13 mouse cellular contexts compared by ENCODE assay signal in the genomic region with DNA sequence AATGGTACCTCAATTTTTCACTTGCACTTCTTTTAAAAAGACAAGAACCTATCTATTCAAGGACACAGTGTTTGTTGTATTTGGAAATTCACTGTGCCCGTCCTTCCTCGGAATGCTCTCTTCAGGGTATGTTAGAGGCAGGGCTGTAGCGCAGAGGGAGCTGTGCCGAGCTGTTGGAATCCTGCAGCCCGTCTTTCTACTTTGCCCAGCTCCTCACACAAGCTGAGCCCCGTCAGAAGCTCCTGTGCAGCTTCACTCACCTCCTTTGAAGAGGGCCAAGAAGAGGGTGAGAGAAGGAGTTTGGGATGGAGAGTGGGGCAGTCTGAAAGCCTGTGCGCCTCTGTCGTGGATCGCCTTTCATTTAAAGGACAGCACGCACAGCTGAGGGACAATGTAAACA.
DNase-seq lines count a peak whose midpoint lies in the region; ATAC-seq and TF ChIP-seq lines count a peak whose summit lies in the region.
"Had no signal": no experiment of that assay in that cellular context is flagged by ENCODE, and none has a peak within 500 bp of the region (broad histone marks: within the 10 kb centered on the region; RNA-seq: fewer than 3 reads in every experiment).

No protein-coding gene starts in this region.

- no peak overlapping the region for H3K27ac ChIP-seq in embryonic facial prominence, embryonic 11.5 days (replicated peaks; ENCODE audit: low read depth, low read length)
- no peak overlapping the region; the same call in 1 of the 2 replicates for H3K27ac ChIP-seq in embryonic facial prominence, embryonic 10.5 days (replicated peaks)
- H3K27ac ChIP-seq in lung, embryonic 14.5 days (ENCODE audit: low read depth) = no peak overlapping the region
- no peak overlapping the region for H3K27ac ChIP-seq in limb, embryonic 14.5 days (replicated peaks; ENCODE audit: low read depth, low read length)
- no peak overlapping the region for H3K27ac ChIP-seq in stomach, embryonic 14.5 days (ENCODE audit: low read length)
- H3K27ac ChIP-seq: heart, adult 2 months; liver, embryonic 14.5 days had no signal

- H3K4me2 ChIP-seq in embryonic facial prominence, embryonic 11.5 days (ENCODE audit: low read depth, low read length) = peak overlapping the region; percentile 13; the same call in 1 of the 2 replicates
- peak overlapping the region; percentile 58 for H3K4me2 ChIP-seq in lung, embryonic 14.5 days
- H3K4me2 ChIP-seq in limb, embryonic 14.5 days (replicated peaks; ENCODE audit: low read depth, low read length, severe bottlenecking) = no peak overlapping the region
- H3K4me2 ChIP-seq in stomach, embryonic 14.5 days (replicated peaks; ENCODE audit: low read depth, low read length) = peak overlapping the region; percentile 35

- H3K9ac ChIP-seq in embryonic facial prominence, embryonic 11.5 days (replicated peaks; ENCODE audit: low read length) = no peak overlapping the region
- H3K9ac ChIP-seq in lung, embryonic 14.5 days = peak overlapping the region; percentile 23; the same call in 1 of the 2 replicates
- H3K9ac ChIP-seq in limb, embryonic 14.5 days (ENCODE audit: low read depth, low read length, severe bottlenecking) = no peak overlapping the region
- H3K9ac ChIP-seq in stomach, embryonic 14.5 days (replicated peaks; ENCODE audit: low read depth, low read length) = no peak overlapping the region
- H3K9ac ChIP-seq: liver, embryonic 14.5 days had no signal

- H3K9me3 ChIP-seq in embryonic facial prominence, embryonic 11.5 days (replicated peaks; ENCODE audit: control insufficient read depth, low read length) = no peaks in the 10 kb centered on the region
- H3K9me3 ChIP-seq in embryonic facial prominence, embryonic 10.5 days = no peaks in the 10 kb centered on the region
- H3K9me3 ChIP-seq in lung, embryonic 14.5 days (ENCODE audit: low read depth, low read length) = no peaks in the 10 kb centered on the region
- H3K9me3 ChIP-seq in limb, embryonic 14.5 days (ENCODE audit: control insufficient read depth, low read length) = no peaks in the 10 kb centered on the region
- H3K9me3 ChIP-seq in stomach, embryonic 14.5 days (ENCODE audit: control insufficient read depth, low read depth, low read length) = no peaks in the 10 kb centered on the region
- H3K9me3 ChIP-seq: G1E had no signal

- H3K27me3 ChIP-seq in embryonic facial prominence, embryonic 11.5 days (ENCODE audit: control insufficient read depth, insufficient read depth, low read length) = no peaks in the 10 kb centered on the region
- H3K27me3 ChIP-seq in embryonic facial prominence, embryonic 10.5 days (replicated peaks; ENCODE audit: low read depth, poor library complexity, severe bottlenecking) = no peaks in the 10 kb centered on the region
- no peaks in the 10 kb centered on the region for H3K27me3 ChIP-seq in lung, embryonic 14.5 days (ENCODE audit: insufficient read depth, low read length)
- H3K27me3 ChIP-seq in limb, embryonic 14.5 days (ENCODE audit: control insufficient read depth, insufficient read depth, low read length) = no peaks in the 10 kb centered on the region
- no peaks in the 10 kb centered on the region for H3K27me3 ChIP-seq in stomach, embryonic 14.5 days (ENCODE audit: control insufficient read depth, insufficient read depth, low read length)

- ATAC-seq in embryonic facial prominence, embryonic 11.5 days (replicated peaks; ENCODE audit: insufficient number of reproducible peaks, low FRiP score, low TSS enrichment, low read depth) = no peak
- ATAC-seq in lung, embryonic 14.5 days (ENCODE audit: insufficient read depth) = no peak
- ATAC-seq in limb, embryonic 14.5 days (ENCODE audit: low FRiP score, low read depth) = peak; percentile 23; the same call in 1 of the 2 replicates
- ATAC-seq in stomach, embryonic 14.5 days (ENCODE audit: insufficient number of reproducible peaks, insufficient read depth, low FRiP score, low read depth) = no peak

- no peaks in the 10 kb centered on the region for H3K36me3 ChIP-seq in embryonic facial prominence, embryonic 11.5 days (replicated peaks; ENCODE audit: control insufficient read depth, insufficient read depth, low read depth, low read length)
- no peaks in the 10 kb centered on the region for H3K36me3 ChIP-seq in embryonic facial prominence, embryonic 10.5 days (replicated peaks)
- no peaks in the 10 kb centered on the region for H3K36me3 ChIP-seq in lung, embryonic 14.5 days (ENCODE audit: insufficient read depth)
- H3K36me3 ChIP-seq in limb, embryonic 14.5 days (ENCODE audit: control insufficient read depth, insufficient read depth, low read length) = no peaks in the 10 kb centered on the region
- H3K36me3 ChIP-seq in stomach, embryonic 14.5 days (ENCODE audit: control insufficient read depth, insufficient read depth, low read length) = no peaks in the 10 kb centered on the region

- WGBS in embryonic facial prominence, embryonic 11.5 days = 57% methylated on average over 10 of the region's 10 CpGs
- WGBS in embryonic facial prominence, embryonic 10.5 days = 52% methylated on average over 10 of the region's 10 CpGs
- 24% methylated on average over 10 of the region's 10 CpGs for WGBS in lung, embryonic 14.5 days
- WGBS in limb, embryonic 14.5 days = 57% methylated on average over 10 of the region's 10 CpGs
- 37% methylated on average over 10 of the region's 10 CpGs for WGBS in stomach, embryonic 14.5 days

- TF ChIP-seq CTCF in lung, embryonic 14.5 days (IDR thresholded peaks at IDR 0.05; ENCODE audit: low read depth) = no peak

- DNase-seq in embryonic facial prominence, embryonic 11.5 days (ENCODE audit: low spot score) = no peak
- DNase-seq in embryonic facial prominence, embryonic 10.5 days (ENCODE audit: low spot score) = no peak
- peak; percentile 50 for DNase-seq in lung, embryonic 14.5 days
- DNase-seq in lung, adult 18-20 months = no peak
- no peak for DNase-seq in limb, embryonic 14.5 days (ENCODE audit: low spot score)
- no peak for DNase-seq in left cerebral cortex, postnatal 14 days (ENCODE audit: low spot score in 2 of 2)
- DNase-seq in urinary bladder, postnatal 4 days (ENCODE audit: low spot score in 2 of 2) = no peak
- DNase-seq: heart, adult 2 months; kidney, adult 18-20 months; right cerebral cortex, postnatal 25 days had no signal

- no peaks in the 10 kb centered on the region for H3K4me1 ChIP-seq in embryonic facial prominence, embryonic 11.5 days (ENCODE audit: control insufficient read depth, insufficient read depth, low read length)
- peaks cover 14% of the 10 kb centered on the region for H3K4me1 ChIP-seq in embryonic facial prominence, embryonic 10.5 days
- H3K4me1 ChIP-seq in lung, embryonic 14.5 days (ENCODE audit: insufficient read depth) = no peaks in the 10 kb centered on the region
- 0 out of 2 replicates have a peak, but pooled peaks cover 9% of the 10 kb centered on the region for H3K4me1 ChIP-seq in limb, embryonic 14.5 days (ENCODE audit: control insufficient read depth, insufficient read depth, low read length)
- 0 out of 2 replicates have a peak, but pooled peaks cover 3% of the 10 kb centered on the region for H3K4me1 ChIP-seq in stomach, embryonic 14.5 days (ENCODE audit: control insufficient read depth, insufficient read depth, low read length)

- no peak for TF ChIP-seq POLR2A in limb, embryonic 14.5 days (IDR thresholded peaks at IDR 0.05; ENCODE audit: borderline replicate concordance, extremely low read depth, insufficient read depth, insufficient read length)

- H3K4me3 ChIP-seq in embryonic facial prominence, embryonic 11.5 days (ENCODE audit: low read depth, low read length) = no peak overlapping the region
- no peak overlapping the region for H3K4me3 ChIP-seq in embryonic facial prominence, embryonic 10.5 days
- peak overlapping the region; percentile 16; the same call in 1 of the 2 replicates for H3K4me3 ChIP-seq in lung, embryonic 14.5 days (ENCODE audit: low read depth, low read length)
- H3K4me3 ChIP-seq in limb, embryonic 14.5 days (replicated peaks; ENCODE audit: low read length) = no peak overlapping the region
- H3K4me3 ChIP-seq in stomach, embryonic 14.5 days (ENCODE audit: low read depth, low read length) = no peak overlapping the region
- H3K4me3 ChIP-seq: heart, adult 2 months had no signal

- intact Hi-C loops in left cerebral cortex, postnatal 14 days (cut with DNase I) = no loop called here
